Mouse (Mus musculus) megakaryocyte, adult 5-6 weeks (primary cell): ENCODE results near the gene Tek. TPM values are rescaled to one million over a fixed set of nuclear protein-coding genes. Genes with fewer than 3 reads are reported as not detected.

ENCODE experiments used
- ATAC-seq: 2 replicates; pipeline ENCODE4 v1.8.0; 2016; ENCODE audit warnings: mild to moderate bottlenecking, inconsistent platforms; ENCODE audit not compliant: poor library complexity, severe bottlenecking
- total RNA-seq, 2 experiments: library from RNA; stranded (forward) in 1 of 2; stranded (reverse) in 1 of 2; fragments of 153-499, 151-499 nt in 1 of 2; fragments of 221-1000, 200-1000 nt in 1 of 2; gene quantifications; 2 replicates each; pipeline versions ENCODE4 v1.2.3 to v1.2.4; 2015 to 2017

The Tek gene
- total RNA-seq, 2 experiments from 2014 or later: not detected

GRCm38 (mm10) chr4:94803187-94803586 lies 64.1 kb downstream of the Tek start:
- no peak for ATAC-seq

- ATAC-seq: no peak
Measured at GRCm38 (mm10) chr4:94810616-94811015, 71.5 kb downstream of the Tek start.

DNA sequence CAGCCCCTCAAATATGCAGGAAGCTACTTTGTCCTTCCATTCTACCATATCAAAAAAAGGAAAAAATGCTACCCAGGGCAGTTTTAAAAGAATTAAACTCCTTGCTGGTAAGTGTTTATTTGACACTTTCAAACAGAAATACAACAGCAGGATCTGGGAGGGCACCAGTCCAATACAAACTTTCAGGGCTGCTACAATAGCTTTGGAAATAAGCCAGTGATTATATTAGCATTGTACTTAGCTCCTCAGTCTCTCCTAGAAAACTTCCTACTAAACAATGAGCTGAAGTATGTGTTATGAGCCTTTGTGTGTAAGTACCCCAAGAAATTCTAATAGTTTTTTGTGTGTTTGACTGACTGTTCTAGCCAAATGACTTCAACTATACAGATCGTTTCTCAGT lies 87.8 kb downstream of the Tek start:
- ATAC-seq: no peak

GRCm38 (mm10) chr4:94827429-94827828 lies 88.3 kb downstream of the Tek start:
- ATAC-seq: no peak

DNA sequence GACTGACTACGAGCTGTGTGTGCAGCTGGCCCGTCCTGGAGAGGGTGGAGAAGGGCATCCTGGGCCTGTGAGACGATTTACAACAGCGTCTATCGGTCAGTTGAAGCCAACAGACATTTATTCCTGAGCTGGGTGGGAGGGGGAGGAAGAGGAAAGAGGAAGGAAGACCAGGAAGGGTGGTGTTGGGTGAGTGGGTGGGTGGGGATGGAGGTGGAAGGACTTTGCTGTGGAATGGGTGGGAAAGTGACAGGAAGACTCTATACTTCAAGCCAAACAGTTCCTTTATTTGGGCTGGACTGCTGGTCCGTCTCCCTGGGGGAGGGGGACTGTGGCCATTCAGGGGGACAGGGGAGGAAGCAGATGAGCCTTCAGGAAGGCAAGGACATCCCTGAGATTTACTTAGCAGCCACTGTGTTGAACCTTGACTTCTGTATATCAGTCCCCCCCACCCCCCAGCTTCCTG lies 90.9 kb downstream of the Tek start:
- ATAC-seq: no peak

- no peak for ATAC-seq
Measured at GRCm38 (mm10) chr4:94837061-94837460, 98.0 kb downstream of the Tek start.

- no peak for ATAC-seq
Measured at GRCm38 (mm10) chr4:94853301-94853700, 114.2 kb downstream of the Tek start.

- ATAC-seq: no peak
Measured at GRCm38 (mm10) chr4:94854270-94854669, 115.2 kb downstream of the Tek start.

DNA sequence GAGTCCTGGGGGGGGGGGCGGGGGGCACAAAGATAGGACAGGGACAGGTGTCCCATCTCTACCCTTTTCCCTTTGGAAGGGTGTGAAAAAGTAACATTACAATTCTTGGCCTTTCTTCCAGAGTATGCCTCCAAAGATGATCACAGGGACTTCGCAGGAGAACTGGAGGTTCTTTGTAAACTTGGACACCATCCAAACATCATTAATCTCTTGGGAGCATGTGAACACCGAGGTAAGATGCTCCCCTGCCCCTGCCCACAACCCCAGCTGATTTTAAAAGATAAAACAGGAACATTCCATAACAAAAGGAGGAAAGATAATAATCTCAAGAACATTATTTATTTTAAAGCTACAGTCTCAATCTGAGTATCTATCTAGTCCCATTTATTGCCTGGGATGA lies 116.1 kb downstream of the Tek start:
- ATAC-seq: no peak

- no peak for ATAC-seq
Measured at GRCm38 (mm10) chr4:94900744-94901143, 161.7 kb downstream of the Tek start.

- ATAC-seq: no peak
Measured at GRCm38 (mm10) chr4:94901780-94902179, 162.7 kb downstream of the Tek start.

Other genes starting within 250 kb of the Tek start
- gene Gm10306, start 182.7 kb upstream of the Tek start, total RNA-seq (2015): not detected in 2 replicates
- gene Gm10306, start 182.7 kb upstream of the Tek start, total RNA-seq (2017): not detected in 2 replicates
- 18.9 and 19.1 TPM in 2 replicates for gene Caap1, start 182.5 kb upstream of the Tek start, total RNA-seq (2015)
- gene Caap1, start 182.5 kb upstream of the Tek start, total RNA-seq (2017): 19.2 and 19.6 TPM in 2 replicates
- gene Plaa, start 136.0 kb upstream of the Tek start, total RNA-seq (2015): 56.3 and 59.9 TPM in 2 replicates
- gene Plaa, start 136.0 kb upstream of the Tek start, total RNA-seq (2017): 70.2 and 86.7 TPM in 2 replicates
- gene Ift74, start 124.8 kb upstream of the Tek start, total RNA-seq (2015): 3.4 and 4.5 TPM in 2 replicates
- 6.3 and 13.7 TPM in 2 replicates for gene Ift74, start 124.8 kb upstream of the Tek start, total RNA-seq (2017)
- not detected in 2 replicates for gene Lrrc19, start 89.1 kb upstream of the Tek start, total RNA-seq (2015)
- not detected in 2 replicates for gene Lrrc19, start 89.1 kb upstream of the Tek start, total RNA-seq (2017)
- 0.42 TPM in 1 of 2 replicates, not detected in the other for gene Eqtn, start 189.6 kb downstream of the Tek start, total RNA-seq (2015)
- not detected in 2 replicates for gene Eqtn, start 189.6 kb downstream of the Tek start, total RNA-seq (2017)
- gene Mysm1, start 239.8 kb downstream of the Tek start, total RNA-seq (2015): 35.7 and 54.4 TPM in 2 replicates
- gene Mysm1, start 239.8 kb downstream of the Tek start, total RNA-seq (2017): 38.6 and 58.9 TPM in 2 replicates